Mouse (Mus musculus): ENCODE measurements around the gene Tti1. TPM values are rescaled to one million over a fixed set of nuclear protein-coding genes. Genes with fewer than 3 reads are reported as not detected.

Tti1 gene
- polyA plus RNA-seq, 1 experiment from 2014 or later, result 8.1 TPM

DNA sequence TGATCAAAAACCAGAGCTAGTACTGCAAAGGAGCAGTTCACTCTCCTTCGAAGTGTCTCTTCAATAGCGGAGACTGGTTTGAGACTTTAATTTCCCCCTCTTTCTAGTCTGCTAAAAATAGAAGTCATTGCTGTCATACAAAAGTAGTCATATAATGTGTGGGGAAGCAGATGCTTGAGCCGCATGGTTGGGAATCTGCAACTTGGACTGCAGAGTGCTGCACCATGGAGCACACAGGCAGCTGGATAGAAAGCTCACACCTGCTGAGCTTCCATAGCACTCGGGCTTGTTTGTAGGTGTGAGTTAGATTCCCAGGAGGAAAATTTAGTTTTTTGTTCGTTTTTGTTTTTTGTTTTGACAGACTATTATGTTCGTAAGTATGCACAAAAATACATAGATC is 8.2 kb upstream of the Tti1 start:
- Histone ChIP-seq H3K4me3 (ENCODE audit: low read depth, low read length) (no peak overlapping the region), H3K9ac (replicated peaks; ENCODE audit: low read depth) (no peak overlapping the region), H3K27me3 (replicated peaks; ENCODE audit: insufficient read depth, low read length) (no peaks in the 10 kb centered on the region), H3K4me2 (replicated peaks; ENCODE audit: low read depth, low read length) (no peak overlapping the region), H3K4me1 (ENCODE audit: insufficient read depth, low read depth, low read length) (no peaks in the 10 kb centered on the region), H3K27ac (ENCODE audit: low read length) (no peak overlapping the region), H3K9me3 (ENCODE audit: low read length) (no peaks in the 10 kb centered on the region), H3K36me3 (ENCODE audit: insufficient read depth, low read length) (peaks cover 11% of the 10 kb centered on the region; the same call in 1 of the 2 replicates)
- ATAC-seq (no peak), DNase-seq (ENCODE audit: low spot score) (no peak)
- 85% methylated on average over 6 of the region's 6 CpGs for WGBS
- TF ChIP-seq EP300 (IDR thresholded peaks at IDR 0.05) (no peak), CTCF (IDR thresholded peaks at IDR 0.05) (no peak)

DNA sequence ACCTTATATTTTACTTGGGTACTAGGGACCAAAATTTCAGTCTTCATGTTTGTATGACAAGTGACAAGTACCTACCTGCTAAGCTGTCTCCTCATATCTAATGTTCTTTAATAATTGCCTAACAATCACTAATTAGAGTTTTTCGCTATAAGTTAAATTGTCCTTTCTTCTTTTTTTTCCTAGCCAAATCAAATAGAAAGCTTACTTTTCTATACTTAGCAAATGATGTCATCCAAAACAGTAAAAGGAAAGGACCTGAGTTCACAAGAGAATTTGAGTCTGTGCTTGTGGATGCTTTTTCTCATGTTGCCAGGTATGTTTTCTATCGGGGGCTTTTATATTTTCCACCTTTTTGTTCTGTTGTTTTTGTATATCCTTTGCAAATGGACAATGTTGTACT is 7.6 kb upstream of the Tti1 start:
- DNase-seq (ENCODE audit: low spot score), result no peak
- no peaks in the 10 kb centered on the region for H3K9me3 ChIP-seq (ENCODE audit: low read length)
- no peak overlapping the region for H3K4me3 ChIP-seq (ENCODE audit: low read depth, low read length)
- H3K36me3 ChIP-seq (ENCODE audit: insufficient read depth, low read length), result 0 out of 2 replicates have a peak, but pooled peaks cover 8% of the 10 kb centered on the region
- no peak overlapping the region for H3K27ac ChIP-seq (ENCODE audit: low read length)
- TF ChIP-seq EP300 (IDR thresholded peaks at IDR 0.05), result no peak
- no peak for TF ChIP-seq CTCF (IDR thresholded peaks at IDR 0.05)
- peaks cover under 1% of the 10 kb centered on the region for H3K4me1 ChIP-seq (ENCODE audit: insufficient read depth, low read depth, low read length)
- WGBS, result 89% methylated on average over 2 of the region's 2 CpGs
- H3K27me3 ChIP-seq (replicated peaks; ENCODE audit: insufficient read depth, low read length), result no peaks in the 10 kb centered on the region
- ATAC-seq, result no peak
- H3K9ac ChIP-seq (replicated peaks; ENCODE audit: low read depth), result no peak overlapping the region
- H3K4me2 ChIP-seq (replicated peaks; ENCODE audit: low read depth, low read length), result no peak overlapping the region

DNA sequence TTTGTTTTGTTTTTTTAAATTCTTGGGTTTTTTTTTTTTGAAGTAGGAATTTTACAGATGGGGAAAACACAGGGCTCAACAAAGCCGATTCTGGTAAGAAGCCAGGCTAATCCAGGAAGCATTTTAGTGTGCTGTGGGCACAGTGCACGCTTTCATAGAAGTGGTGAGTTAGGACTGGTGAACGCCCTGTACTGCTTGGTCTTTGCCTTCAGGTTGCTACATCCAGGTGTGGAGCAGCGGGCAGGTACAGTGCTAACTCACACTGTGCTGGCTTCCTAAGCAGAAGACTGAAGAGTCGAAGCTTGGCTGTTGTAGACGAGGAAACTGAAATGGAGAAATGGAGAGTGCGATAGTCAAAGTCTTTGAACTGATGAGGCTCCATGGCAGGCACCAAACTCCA is 1.8 kb upstream of the Tti1 start:
- Histone ChIP-seq H3K9me3 (ENCODE audit: low read length) (no peaks in the 10 kb centered on the region), H3K27ac (ENCODE audit: low read length) (no peak overlapping the region), H3K4me2 (replicated peaks; ENCODE audit: low read depth, low read length) (peak overlapping the region; percentile 89; the same call in 1 of the 2 replicates), H3K36me3 (ENCODE audit: insufficient read depth, low read length) (no peaks in the 10 kb centered on the region), H3K9ac (replicated peaks; ENCODE audit: low read depth) (0 out of 2 replicates have a peak overlapping the region, but pooled peaks have one; percentile 84), H3K27me3 (replicated peaks; ENCODE audit: insufficient read depth, low read length) (no peaks in the 10 kb centered on the region), H3K4me1 (ENCODE audit: insufficient read depth, low read depth, low read length) (peaks cover 15% of the 10 kb centered on the region), H3K4me3 (ENCODE audit: low read depth, low read length) (peak overlapping the region; percentile 71)
- 63% methylated on average over 7 of the region's 7 CpGs for WGBS
- TF ChIP-seq CTCF (IDR thresholded peaks at IDR 0.05), result no peak
- no peak for DNase-seq (ENCODE audit: low spot score)
- no peak for ATAC-seq

DNA sequence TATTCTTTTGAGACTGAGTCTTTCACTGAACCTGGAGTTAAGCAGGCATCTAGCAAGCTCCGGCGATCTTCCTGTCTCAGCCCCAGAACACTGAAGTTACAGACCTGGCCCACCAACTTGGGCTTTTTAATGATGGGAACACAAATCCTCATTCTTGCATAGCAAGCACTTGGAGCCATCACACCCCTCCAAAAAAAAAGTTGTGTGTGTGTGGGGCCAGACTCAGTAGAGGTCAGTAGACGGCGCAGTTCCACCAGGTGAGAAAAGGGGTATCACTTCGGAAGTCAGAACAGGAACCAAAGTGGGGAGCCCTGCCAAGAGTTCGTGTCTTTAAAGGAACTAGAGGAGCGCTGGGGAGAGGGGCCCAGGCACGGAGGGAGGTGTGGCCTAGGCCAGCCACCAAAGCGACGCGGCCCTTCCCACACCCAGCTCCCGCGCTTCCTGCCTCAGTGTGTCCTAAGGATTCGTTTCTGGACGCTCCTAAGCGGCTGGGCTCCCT is 329 bp downstream of the Tti1 start:
- H3K36me3 ChIP-seq (ENCODE audit: insufficient read depth, low read length), result no peaks in the 10 kb centered on the region
- DNase-seq (ENCODE audit: low spot score) (peak; percentile 15), ATAC-seq (no peak)
- peak overlapping the region; percentile 95 for H3K27ac ChIP-seq (ENCODE audit: low read length)
- peak overlapping the region; percentile 71 for H3K4me3 ChIP-seq (ENCODE audit: low read depth, low read length)
- peak overlapping the region; percentile 84 for H3K9ac ChIP-seq (replicated peaks; ENCODE audit: low read depth)
- H3K4me1 ChIP-seq (ENCODE audit: insufficient read depth, low read depth, low read length), result peaks cover 15% of the 10 kb centered on the region
- TF ChIP-seq CTCF (IDR thresholded peaks at IDR 0.05), result peak; percentile 31
- no peak for TF ChIP-seq EP300 (IDR thresholded peaks at IDR 0.05)
- H3K4me2 ChIP-seq (replicated peaks; ENCODE audit: low read depth, low read length), result peak overlapping the region; percentile 89
- 2% methylated on average over 16 of the region's 16 CpGs for WGBS
- H3K27me3 ChIP-seq (replicated peaks; ENCODE audit: insufficient read depth, low read length), result no peaks in the 10 kb centered on the region
- no peaks in the 10 kb centered on the region for H3K9me3 ChIP-seq (ENCODE audit: low read length)

DNA sequence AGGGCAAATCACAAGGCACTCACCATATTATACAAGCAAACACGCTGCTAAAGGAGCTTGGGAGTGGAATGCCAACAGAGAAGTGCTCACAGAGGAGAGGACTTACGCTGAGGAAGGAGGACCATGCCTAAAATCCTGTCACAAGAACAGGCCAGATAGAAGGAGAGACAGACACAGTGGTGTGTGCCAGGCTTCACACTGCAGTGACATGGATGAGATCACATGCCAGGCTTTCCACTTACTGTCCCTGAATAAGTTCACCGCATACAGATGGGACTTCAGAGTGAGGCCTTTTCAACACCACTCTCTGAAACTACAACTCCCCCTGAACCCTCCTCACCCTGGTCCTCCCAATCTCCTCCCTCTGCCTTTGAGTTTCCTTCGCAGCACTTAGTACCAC is 10.9 kb downstream of the Tti1 start:
- H3K9ac ChIP-seq (replicated peaks; ENCODE audit: low read depth), result no peak overlapping the region
- H3K4me2 ChIP-seq (replicated peaks; ENCODE audit: low read depth, low read length), result no peak overlapping the region
- no peaks in the 10 kb centered on the region for H3K9me3 ChIP-seq (ENCODE audit: low read length)
- H3K27ac ChIP-seq (ENCODE audit: low read length), result no peak overlapping the region
- 73% methylated on average over 4 of the region's 4 CpGs for WGBS
- TF ChIP-seq CTCF (IDR thresholded peaks at IDR 0.05), result no peak
- TF ChIP-seq EP300 (IDR thresholded peaks at IDR 0.05), result no peak
- no peaks in the 10 kb centered on the region for H3K4me1 ChIP-seq (ENCODE audit: insufficient read depth, low read depth, low read length)
- H3K27me3 ChIP-seq (replicated peaks; ENCODE audit: insufficient read depth, low read length), result no peaks in the 10 kb centered on the region
- H3K4me3 ChIP-seq (ENCODE audit: low read depth, low read length), result no peak overlapping the region
- no peak for DNase-seq (ENCODE audit: low spot score)
- H3K36me3 ChIP-seq (ENCODE audit: insufficient read depth, low read length), result no peaks in the 10 kb centered on the region
- ATAC-seq, result no peak

DNA sequence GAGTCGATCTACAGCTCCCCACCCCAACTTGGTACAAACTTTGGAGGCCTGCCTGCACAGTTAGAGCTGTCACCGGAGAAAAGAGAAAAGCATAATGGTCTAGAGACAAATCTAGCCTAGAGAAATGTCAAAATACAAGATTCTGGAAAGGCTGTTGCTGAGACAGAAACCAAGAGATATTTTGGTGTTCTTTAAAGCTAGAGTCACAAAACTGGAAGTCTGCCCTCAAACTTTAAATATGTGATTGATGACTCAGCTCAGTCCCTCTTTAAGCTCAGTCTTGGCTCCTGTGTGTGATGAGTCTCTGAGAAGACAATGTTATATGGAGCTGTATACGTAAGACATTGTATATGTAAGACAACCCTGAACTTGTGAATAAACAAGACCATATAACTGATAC is 15.6 kb downstream of the Tti1 start:
- 0 out of 2 replicates have a peak, but pooled peaks cover 10% of the 10 kb centered on the region for H3K36me3 ChIP-seq (ENCODE audit: insufficient read depth, low read length)
- no peak overlapping the region for H3K4me2 ChIP-seq (replicated peaks; ENCODE audit: low read depth, low read length)
- H3K4me1 ChIP-seq (ENCODE audit: insufficient read depth, low read depth, low read length), result no peaks in the 10 kb centered on the region
- H3K27ac ChIP-seq (ENCODE audit: low read length), result no peak overlapping the region
- TF ChIP-seq EP300 (IDR thresholded peaks at IDR 0.05) (no peak), CTCF (IDR thresholded peaks at IDR 0.05) (no peak)
- DNase-seq (ENCODE audit: low spot score) (no peak), ATAC-seq (no peak)
- H3K27me3 ChIP-seq (replicated peaks; ENCODE audit: insufficient read depth, low read length), result no peaks in the 10 kb centered on the region
- no peaks in the 10 kb centered on the region for H3K9me3 ChIP-seq (ENCODE audit: low read length)
- WGBS, result 77% methylated on average over 3 of the region's 3 CpGs
- H3K9ac ChIP-seq (replicated peaks; ENCODE audit: low read depth), result no peak overlapping the region
- H3K4me3 ChIP-seq (ENCODE audit: low read depth, low read length), result no peak overlapping the region

DNA sequence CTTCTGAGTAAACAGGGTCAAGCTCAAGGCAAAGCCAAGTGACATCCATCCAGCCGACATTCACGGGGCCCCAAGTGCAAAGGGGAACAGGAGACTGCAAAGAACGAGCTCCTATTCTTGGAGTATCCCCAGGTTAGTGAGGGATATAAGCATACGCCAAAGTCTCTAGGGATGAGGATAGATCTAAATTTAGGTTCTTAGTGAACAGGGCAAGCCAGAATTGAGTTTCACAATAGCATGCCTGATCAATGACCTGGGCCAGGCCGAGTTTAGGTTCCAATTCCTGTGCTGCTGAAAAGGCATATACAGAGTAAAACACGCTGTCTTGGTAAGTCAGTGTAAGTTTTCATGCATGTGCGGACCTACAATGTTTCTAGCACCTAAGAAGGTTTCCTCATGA is 18.9 kb downstream of the Tti1 start:
- Histone ChIP-seq H3K4me1 (ENCODE audit: insufficient read depth, low read depth, low read length) (no peaks in the 10 kb centered on the region), H3K4me3 (ENCODE audit: low read depth, low read length) (no peak overlapping the region), H3K9ac (replicated peaks; ENCODE audit: low read depth) (no peak overlapping the region), H3K4me2 (replicated peaks; ENCODE audit: low read depth, low read length) (no peak overlapping the region), H3K27ac (ENCODE audit: low read length) (no peak overlapping the region), H3K9me3 (ENCODE audit: low read length) (no peaks in the 10 kb centered on the region), H3K36me3 (ENCODE audit: insufficient read depth, low read length) (0 out of 2 replicates have a peak, but pooled peaks cover 14% of the 10 kb centered on the region), H3K27me3 (replicated peaks; ENCODE audit: insufficient read depth, low read length) (no peaks in the 10 kb centered on the region)
- TF ChIP-seq EP300 (IDR thresholded peaks at IDR 0.05) (no peak), CTCF (IDR thresholded peaks at IDR 0.05) (no peak)
- DNase-seq (ENCODE audit: low spot score) (peak; percentile 16), ATAC-seq (no peak)
- 69% methylated on average over 7 of the region's 7 CpGs for WGBS

All from lung, postnatal 0 days (tissue).